Mouse (Mus musculus): ENCODE data around the gene Gm17482.

Gene Gm17482

DNA sequence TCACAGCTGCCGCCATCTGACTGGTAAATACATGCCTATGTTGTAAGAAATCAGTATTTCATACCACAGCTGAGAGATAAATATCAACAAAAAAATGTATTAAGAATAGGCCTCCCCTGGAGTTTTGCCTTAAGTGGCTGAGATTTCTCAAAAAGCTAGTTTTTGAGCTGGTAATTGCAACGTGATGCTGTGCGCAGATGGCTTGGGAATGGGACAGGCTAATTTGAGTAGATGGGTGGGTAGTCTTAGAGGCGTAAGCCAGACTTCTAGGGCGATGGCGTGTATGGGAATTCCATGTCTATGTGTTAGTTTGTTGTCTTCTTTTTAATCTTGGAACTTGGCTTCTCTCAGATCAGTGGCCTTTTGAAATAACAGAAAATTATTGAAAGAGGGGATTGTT lies 64.7 kb downstream of the Gm17482 start:
- no peak for DNase-seq (ENCODE audit: low read depth, low spot score)

DNA sequence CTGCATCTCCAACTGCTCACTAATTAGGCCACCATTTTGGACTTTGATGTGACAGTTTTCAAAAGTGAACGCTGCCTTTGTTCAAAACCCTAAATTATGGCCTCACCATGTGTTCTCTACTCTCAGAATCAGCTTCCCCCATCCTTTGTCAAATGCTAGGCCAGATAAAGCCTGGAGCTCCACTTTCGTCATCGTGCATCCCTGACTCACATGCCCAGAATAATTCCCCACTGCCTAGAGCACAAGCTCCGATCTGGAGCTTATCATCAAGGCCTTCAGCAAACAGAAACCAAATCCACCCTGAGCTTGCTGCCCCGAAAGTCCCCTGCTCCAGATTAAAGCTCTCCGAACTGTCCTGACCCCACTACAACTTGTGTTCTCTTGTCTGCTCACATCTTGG lies 65.5 kb downstream of the Gm17482 start:
- DNase-seq (ENCODE audit: low read depth, low spot score) = no peak

DNA sequence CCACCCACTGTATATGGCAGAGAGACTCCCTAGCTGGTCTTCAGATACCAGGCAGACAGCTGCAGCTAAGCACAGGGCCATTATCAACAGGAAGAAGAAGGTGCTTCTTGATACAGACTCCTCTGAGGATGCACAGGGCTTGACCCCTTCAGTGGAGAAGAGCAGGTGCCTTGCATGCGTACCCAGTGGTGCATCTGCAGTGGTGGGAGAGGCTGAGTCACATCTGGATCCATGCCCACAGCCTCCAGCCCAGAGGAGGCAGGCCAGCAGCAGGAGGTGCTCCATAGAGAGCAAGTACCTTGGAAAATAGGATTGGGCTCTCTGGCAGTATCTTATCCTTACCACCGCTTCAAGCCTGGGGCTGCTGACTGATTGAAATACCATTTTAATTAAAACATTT lies 66.7 kb downstream of the Gm17482 start:
- no peak for DNase-seq (ENCODE audit: low read depth, low spot score)

DNA sequence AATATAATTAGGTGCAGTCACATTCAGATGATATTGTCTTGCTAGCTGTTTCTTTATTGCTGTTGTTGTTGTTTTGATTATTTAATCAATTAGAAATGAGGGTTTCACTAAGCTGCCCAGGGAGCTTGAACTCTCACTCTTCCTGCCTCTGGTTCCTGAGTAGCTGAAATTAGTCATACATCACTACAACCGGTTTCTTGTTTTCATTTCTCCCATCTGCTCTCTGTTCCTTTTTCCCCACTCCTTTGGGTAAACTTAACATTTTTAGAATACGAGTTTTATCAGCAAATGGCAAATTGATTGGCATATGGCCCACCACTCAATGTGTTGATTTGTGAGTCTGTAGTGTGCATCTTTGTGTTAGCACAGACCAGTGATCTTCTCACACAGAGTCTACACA lies 80.0 kb downstream of the Gm17482 start:
- no peak for DNase-seq (ENCODE audit: low read depth, low spot score)
